Mouse (Mus musculus) activated CD4-positive, CD25-positive, alpha-beta regulatory T cell (primary cell): ENCODE results near the gene Arpc4. TPM values are rescaled to one million over a fixed set of nuclear protein-coding genes. Genes with fewer than 3 reads are reported as not detected.

Experiments
- polyA plus RNA-seq, 2 experiments: library from polyadenylated mRNA; unstranded; fragments of 100-300 nt; shearing (Covaris generic); gene quantifications; one replicate each; pipeline ENCODE4 v1.2.1; 2017

Arpc4 gene
- polyA plus RNA-seq: 100 to 1,000 TPM; 462 to 693 TPM

DNA sequence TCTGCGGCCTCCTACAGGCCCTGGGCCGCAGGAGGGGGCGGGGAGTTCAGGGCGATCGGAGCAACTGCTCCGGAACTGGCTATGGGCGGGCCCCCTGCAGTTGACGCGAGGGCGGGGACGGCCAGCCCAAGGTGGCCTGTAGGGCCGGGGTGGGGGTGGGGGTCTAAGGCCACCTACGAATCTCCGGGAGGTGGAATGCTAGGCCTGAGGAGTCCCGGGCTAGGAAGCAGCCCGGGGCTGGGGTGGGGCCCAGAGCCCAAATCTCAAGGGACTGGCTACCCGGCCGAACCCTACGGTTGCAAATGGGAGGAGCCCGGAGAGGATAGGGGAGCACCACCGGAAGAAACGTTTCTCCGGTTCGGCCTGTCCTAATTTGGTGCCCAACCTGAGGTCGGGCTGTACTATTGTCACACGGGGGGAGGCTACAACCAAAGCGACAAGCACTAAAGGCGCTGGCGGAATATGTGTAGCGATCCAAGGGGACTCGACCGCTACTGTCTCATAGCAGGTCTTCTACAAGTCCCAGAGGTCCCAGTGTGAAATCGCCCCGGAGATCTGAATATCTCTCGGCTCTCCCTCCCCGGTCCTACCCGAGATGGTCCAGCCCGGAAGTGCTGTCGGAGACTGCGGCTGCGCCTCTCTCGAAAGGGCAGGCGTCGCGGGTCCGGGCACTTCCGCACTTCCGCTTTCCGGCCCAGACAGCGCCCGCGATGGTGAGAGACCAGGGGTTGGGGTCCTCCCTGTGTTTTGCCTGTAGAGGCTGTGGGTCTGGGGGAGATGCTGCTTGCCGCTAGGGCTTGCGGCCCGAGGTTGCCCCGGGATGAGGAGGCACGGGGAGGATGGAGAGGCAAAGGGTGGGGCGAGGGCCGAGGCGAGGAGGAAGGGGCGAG, at the start of gene Arpc4, which contains the start of gene Tada3:
Gene Arpc4 (plus strand): TSS at position 620 of the 890 bp plus-strand sequence.
Gene Tada3 (minus strand): TSS at position 388 of the 890 bp plus-strand sequence.

DNA sequence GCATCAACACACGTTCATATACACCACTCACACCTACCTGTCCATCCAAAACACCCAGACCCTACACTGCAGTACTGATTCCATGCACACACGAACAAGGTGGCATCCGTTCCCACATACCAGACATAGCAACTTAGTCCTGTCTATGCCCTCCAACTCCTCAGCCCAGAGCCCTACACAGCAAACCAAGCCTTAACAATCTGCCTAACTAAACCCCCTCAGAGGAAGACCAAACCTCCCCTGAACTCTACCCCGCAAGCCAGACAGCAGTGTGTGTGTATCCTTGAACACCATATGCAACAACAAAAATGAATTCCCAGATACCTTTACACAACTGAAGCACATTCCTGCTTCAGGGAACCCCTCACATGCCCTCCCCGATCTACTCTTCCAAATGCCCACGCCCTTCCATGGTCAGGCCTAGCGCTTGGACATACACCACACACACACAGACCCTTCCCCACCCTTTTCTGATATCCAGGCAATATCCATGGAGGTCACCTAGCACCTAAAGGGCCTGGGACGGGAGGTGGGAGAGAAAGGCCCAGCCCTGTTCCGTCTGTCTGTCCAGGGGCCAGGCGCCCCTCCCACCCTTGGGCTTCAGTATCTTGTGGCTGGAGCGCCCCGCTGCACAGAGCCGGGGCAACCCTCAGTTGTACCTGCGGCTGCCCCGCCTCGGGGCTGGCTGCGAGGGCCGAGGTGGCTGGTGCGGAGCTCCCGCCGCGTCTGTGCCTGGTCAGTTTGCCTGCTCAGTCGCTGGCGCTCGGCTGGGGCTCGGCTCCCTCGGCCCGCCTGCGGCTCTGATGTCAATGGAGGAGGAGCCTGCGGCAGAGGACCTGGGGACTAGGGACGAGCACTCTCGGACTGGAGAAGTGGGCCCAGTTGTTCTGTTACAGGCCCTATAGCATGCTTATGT, 34.5 kb upstream of the Arpc4 start, which contains the start of gene Camk1:
Gene Camk1 (minus strand): TSS at position 808 of the 916 bp plus-strand sequence.

DNA sequence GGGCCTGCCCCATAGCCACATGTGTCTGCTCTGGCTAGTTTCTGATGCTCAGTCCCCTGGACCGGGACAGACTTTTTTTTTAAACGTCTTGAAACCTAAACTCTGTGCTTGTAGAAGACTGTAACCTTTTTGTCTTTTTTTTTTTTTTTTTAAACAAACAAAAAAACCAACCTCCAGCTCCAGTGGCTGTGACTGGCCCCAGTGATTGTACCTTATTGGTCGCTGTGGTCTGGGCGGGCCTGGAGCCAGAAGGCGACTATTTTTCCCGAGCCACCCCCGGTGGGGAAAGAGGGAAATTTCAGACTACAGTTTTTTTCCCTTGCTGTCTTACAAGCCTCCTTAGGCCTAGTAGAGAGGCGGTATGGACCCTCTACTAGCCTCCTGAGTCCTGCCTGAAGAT, 11.0 kb downstream of the Arpc4 start, which contains the start of gene Ttll3:
Gene Ttll3 (plus strand): TSS at position 301 of the 400 bp plus-strand sequence.

DNA sequence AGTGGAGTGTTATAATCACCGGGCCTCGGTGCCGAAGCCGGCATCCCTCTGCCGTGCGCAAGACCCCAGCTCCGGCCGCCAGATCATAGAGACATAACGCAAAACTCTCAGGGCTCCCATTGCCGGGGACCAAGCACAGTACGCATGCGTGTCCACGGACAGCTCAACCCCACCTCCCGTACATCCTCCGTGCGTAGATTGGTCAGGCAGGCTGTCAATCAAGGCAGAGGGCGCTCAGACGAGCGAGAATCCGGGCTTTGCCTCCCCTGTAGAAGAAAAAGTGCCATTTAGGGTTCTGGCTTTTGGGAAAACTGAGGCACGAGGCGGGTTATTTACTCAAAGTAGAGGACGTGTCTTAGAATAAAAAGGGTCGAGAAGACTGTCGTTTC, 41.3 kb downstream of the Arpc4 start, which contains the start of gene Rpusd3:
Gene Rpusd3 (minus strand): TSS at position 142 of the 389 bp plus-strand sequence.

DNA sequence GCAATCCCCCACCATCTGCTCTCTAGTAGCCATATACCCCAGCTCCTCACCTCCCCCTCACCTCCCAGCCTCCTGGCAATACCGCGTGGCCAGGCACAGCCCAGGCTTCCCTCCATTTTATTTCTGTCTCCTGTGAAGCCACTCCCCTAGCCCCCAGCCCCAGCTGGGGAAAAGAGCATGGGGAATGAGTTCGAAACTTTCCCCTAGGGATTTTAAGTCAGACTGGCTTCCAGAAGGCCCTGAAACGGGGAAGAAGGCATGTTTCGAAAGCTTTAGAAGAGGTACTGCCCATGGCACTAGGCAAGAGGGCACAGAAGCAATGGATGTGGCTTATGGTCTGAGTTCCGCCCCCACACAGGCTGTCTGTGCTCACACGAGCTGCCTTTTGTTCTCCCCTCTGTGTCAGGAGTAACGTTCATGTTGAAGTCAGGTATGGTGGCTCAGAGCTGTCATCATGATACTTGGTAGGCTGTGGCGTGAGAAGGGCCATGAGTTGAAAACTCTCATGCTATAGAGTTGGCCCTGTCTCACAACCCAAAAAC, 57.8 kb downstream of the Arpc4 start, which contains the start of gene Cidec:
Gene Cidec (minus strand): TSS at position 97 of the 542 bp plus-strand sequence.

Other genes with a start within 250 kb of the Arpc4 start
- gene Lhfpl4, start 182.7 kb upstream of the Arpc4 start, polyA plus RNA-seq: under 1 TPM; 0.41 to 0.58 TPM
- 10 to 100 TPM; 29.7 to 54.1 TPM for gene Mtmr14, start 140.3 kb upstream of the Arpc4 start, polyA plus RNA-seq
- under 1 TPM; 0.11 to 0.31 TPM for gene Cpne9, start 95.8 kb upstream of the Arpc4 start, polyA plus RNA-seq
- 10 to 100 TPM; 36.5 to 38.2 TPM for gene Brpf1, start 71.0 kb upstream of the Arpc4 start, polyA plus RNA-seq
- 10 to 100 TPM; 11.2 to 12.0 TPM for gene Ogg1, start 51.1 kb upstream of the Arpc4 start, polyA plus RNA-seq
- 1 to 10 TPM; 2.5 to 3.8 TPM for gene Camk1, start 34.1 kb upstream of the Arpc4 start, polyA plus RNA-seq
- gene Tada3, start 232 bp upstream of the Arpc4 start, polyA plus RNA-seq: 10 to 100 TPM; 41.1 to 54.4 TPM
- 10 to 100 TPM in 1 of 2 experiments, 1 to 10 TPM in 1; 9.7 to 15.2 TPM for gene Ttll3, start 11.1 kb downstream of the Arpc4 start, polyA plus RNA-seq
- gene Rpusd3, start 41.2 kb downstream of the Arpc4 start, polyA plus RNA-seq: 10 to 100 TPM; 14.5 to 22.2 TPM
- gene Cidec, start 57.6 kb downstream of the Arpc4 start, polyA plus RNA-seq: under 1 TPM in 1 of 2 experiments, not detected in 1; 0.93 TPM
- gene Jagn1, start 64.5 kb downstream of the Arpc4 start, polyA plus RNA-seq: 10 to 100 TPM; 43.6 to 54.2 TPM
- under 1 TPM; 0.21 to 0.69 TPM for gene Il17re, start 80.4 kb downstream of the Arpc4 start, polyA plus RNA-seq
- gene Il17rc, start 93.3 kb downstream of the Arpc4 start, polyA plus RNA-seq: under 1 TPM; 0.36 to 0.42 TPM
- 1 to 10 TPM; 5.9 to 8.9 TPM for gene Creld1, start 105.2 kb downstream of the Arpc4 start, polyA plus RNA-seq
- gene Prrt3, start 123.8 kb downstream of the Arpc4 start, polyA plus RNA-seq: under 1 TPM; 0.31 to 0.48 TPM
- gene Emc3, start 153.5 kb downstream of the Arpc4 start, polyA plus RNA-seq: 10 to 100 TPM; 92.2 to 98.0 TPM
- gene Fancd2, start 153.6 kb downstream of the Arpc4 start, polyA plus RNA-seq: 1 to 10 TPM; 4.3 to 4.5 TPM
- not detected for gene Fancd2os, start 222.6 kb downstream of the Arpc4 start, polyA plus RNA-seq
- gene Brk1, start 226.7 kb downstream of the Arpc4 start, polyA plus RNA-seq: 100 to 1,000 TPM; 245 to 260 TPM
- 10 to 100 TPM; 28.5 to 32.0 TPM for gene Vhl, start 245.8 kb downstream of the Arpc4 start, polyA plus RNA-seq